Mouse (Mus musculus): ENCODE measurements around the gene Cep57. TPM values are rescaled to one million over a fixed set of nuclear protein-coding genes. Genes with fewer than 3 reads are reported as not detected.
A peak's percentile ranks its signal among the peaks of the same experiment; 100 is the strongest.

The Cep57 gene
- 39.0 and 46.4 TPM in 2 replicates for polyA plus RNA-seq (2014; fragmentation: Nextera tagmentation; extraction: Ambion mirVana)

DNA sequence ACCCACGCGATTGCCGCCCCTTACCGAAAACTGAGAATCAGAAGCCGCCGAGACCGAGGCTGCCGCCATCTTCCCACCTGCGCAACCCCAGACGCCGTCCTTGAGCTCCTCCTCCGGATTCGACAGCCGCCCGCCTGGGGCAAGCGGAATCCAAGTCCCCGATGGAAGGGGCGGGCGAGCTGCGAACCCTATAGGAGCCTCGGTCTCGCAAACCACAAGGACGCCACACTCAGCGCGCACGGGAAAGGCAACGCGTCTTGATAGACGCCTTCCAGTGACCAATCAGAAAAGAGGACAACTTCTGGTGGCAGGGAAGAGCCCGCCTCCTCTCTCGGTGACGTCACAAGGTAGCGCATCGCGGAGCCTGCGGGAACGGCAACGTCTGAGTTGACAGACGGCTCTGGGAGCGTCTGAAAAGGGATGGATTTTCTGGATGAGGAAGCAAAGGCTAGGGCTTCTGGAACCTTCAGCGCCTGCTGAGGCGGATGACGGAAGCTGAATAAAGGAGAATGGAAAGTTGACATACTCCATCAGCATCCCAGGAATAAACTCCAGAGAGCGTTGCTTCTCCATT lies at the start of gene Cep57:
Cep57 (minus strand) TSS at position 276 of the 574 bp plus-strand sequence.
- under 1% methylated on average over 44 of the region's 44 CpGs for WGBS
- peaks cover 22% of the 10 kb centered on the region for H3K4me1 ChIP-seq (ENCODE audit: control insufficient read depth, insufficient read depth, low read length)
- peak within 1 kb of the TSS; percentile 55 for H3K4me3 ChIP-seq (ENCODE audit: low read depth, low read length)
- no peaks in the 10 kb centered on the region for H3K27me3 ChIP-seq (ENCODE audit: control insufficient read depth, insufficient read depth, low read length)
- ATAC-seq (ENCODE audit: low read depth), result peak; percentile 94
- H3K36me3 ChIP-seq (ENCODE audit: control insufficient read depth, insufficient read depth, low read length), result peaks cover 13% of the 10 kb centered on the region
- peak within 1 kb of the TSS; percentile 85 for H3K4me2 ChIP-seq (ENCODE audit: low read depth, low read length)
- H3K9me3 ChIP-seq (ENCODE audit: control insufficient read depth, low read length), result no peaks in the 10 kb centered on the region
- H3K9ac ChIP-seq (replicated peaks; ENCODE audit: low read depth, low read length), result peak within 1 kb of the TSS; percentile 86
- peak within 1 kb of the TSS; percentile 99 for H3K27ac ChIP-seq (ENCODE audit: low read depth, low read length)

DNA sequence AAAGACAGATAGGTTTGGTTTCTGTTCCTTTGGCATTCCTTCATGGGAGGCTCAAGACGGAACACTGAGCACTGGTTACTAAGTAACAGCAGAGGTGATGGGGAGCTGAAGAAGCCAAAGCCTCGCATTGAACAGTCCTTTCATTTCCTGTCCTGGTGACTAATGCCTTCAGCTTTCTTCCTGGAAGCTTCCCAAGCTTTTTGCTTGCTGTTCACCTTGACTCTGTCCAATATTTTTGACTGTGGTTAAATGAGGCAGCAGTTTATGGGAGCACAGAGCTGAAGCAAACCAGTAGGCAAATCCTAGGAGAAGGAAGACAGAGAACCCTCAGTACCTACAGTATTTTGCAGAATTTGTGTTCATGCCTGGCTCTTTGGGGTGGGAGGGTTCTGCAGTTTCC lies 48.4 kb upstream of the Cep57 start:
- Histone ChIP-seq H3K4me3 (ENCODE audit: low read depth, low read length) (no peak overlapping the region), H3K4me2 (ENCODE audit: low read depth, low read length) (no peak overlapping the region), H3K4me1 (ENCODE audit: control insufficient read depth, insufficient read depth, low read length) (no peaks in the 10 kb centered on the region), H3K9ac (replicated peaks; ENCODE audit: low read depth, low read length) (no peak overlapping the region), H3K36me3 (ENCODE audit: control insufficient read depth, insufficient read depth, low read length) (no peaks in the 10 kb centered on the region), H3K27me3 (ENCODE audit: control insufficient read depth, insufficient read depth, low read length) (no peaks in the 10 kb centered on the region), H3K27ac (ENCODE audit: low read depth, low read length) (no peak overlapping the region), H3K9me3 (ENCODE audit: control insufficient read depth, low read length) (no peaks in the 10 kb centered on the region)
- no peak for ATAC-seq (ENCODE audit: low read depth)
- WGBS, result 67% methylated on average over 2 of the region's 2 CpGs

DNA sequence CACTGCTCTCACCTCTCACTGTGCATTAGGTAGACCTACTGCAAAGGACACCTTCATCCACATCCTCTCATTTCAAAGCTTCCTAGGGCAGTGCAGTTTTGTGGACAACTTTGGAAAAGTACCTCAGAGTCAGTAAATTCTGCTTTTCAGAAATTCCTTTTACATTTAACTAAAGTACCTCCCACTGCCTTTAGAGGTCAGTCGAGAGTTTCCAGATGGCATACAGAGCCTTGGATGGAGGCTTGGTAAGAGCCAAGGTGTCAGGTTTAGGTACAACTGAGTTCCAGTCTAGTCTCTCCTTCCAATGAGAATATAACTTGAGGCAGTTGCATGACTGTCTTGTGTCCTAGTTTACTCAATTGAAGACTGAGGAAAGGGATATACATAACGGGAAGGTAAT lies 47.5 kb upstream of the Cep57 start:
- H3K4me3 ChIP-seq (ENCODE audit: low read depth, low read length), result no peak overlapping the region
- WGBS, result 55% methylated on average over 2 of the region's 2 CpGs
- H3K9me3 ChIP-seq (ENCODE audit: control insufficient read depth, low read length), result no peaks in the 10 kb centered on the region
- no peaks in the 10 kb centered on the region for H3K27me3 ChIP-seq (ENCODE audit: control insufficient read depth, insufficient read depth, low read length)
- no peaks in the 10 kb centered on the region for H3K4me1 ChIP-seq (ENCODE audit: control insufficient read depth, insufficient read depth, low read length)
- no peak for ATAC-seq (ENCODE audit: low read depth)
- no peak overlapping the region for H3K4me2 ChIP-seq (ENCODE audit: low read depth, low read length)
- H3K9ac ChIP-seq (replicated peaks; ENCODE audit: low read depth, low read length), result no peak overlapping the region
- no peak overlapping the region for H3K27ac ChIP-seq (ENCODE audit: low read depth, low read length)
- H3K36me3 ChIP-seq (ENCODE audit: control insufficient read depth, insufficient read depth, low read length), result no peaks in the 10 kb centered on the region

DNA sequence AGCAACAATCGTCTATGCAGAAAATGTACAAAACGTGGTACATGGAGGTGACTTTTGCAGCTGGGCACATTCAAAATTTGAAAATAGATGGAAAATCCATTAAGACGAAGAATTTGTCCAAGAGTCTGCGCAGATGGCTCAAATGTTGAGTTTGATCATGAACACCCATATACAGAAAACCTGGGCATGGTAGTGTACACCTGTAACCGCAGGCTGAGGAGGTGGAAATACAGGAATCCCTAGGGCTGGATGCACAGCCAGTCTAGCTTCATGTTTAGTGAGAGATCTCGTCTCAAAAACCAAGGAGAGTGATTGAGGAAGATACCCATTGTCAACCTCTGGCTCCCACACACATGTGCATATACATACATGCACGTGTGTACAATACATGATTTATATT lies 44.7 kb upstream of the Cep57 start:
- Histone ChIP-seq H3K27ac (ENCODE audit: low read depth, low read length) (no peak overlapping the region), H3K9ac (replicated peaks; ENCODE audit: low read depth, low read length) (no peak overlapping the region), H3K36me3 (ENCODE audit: control insufficient read depth, insufficient read depth, low read length) (no peaks in the 10 kb centered on the region), H3K4me1 (ENCODE audit: control insufficient read depth, insufficient read depth, low read length) (no peaks in the 10 kb centered on the region), H3K4me3 (ENCODE audit: low read depth, low read length) (no peak overlapping the region), H3K27me3 (ENCODE audit: control insufficient read depth, insufficient read depth, low read length) (no peaks in the 10 kb centered on the region), H3K4me2 (ENCODE audit: low read depth, low read length) (no peak overlapping the region), H3K9me3 (ENCODE audit: control insufficient read depth, low read length) (no peaks in the 10 kb centered on the region)
- WGBS, result 90% methylated on average over 7 of the region's 7 CpGs
- no peak for ATAC-seq (ENCODE audit: low read depth)

DNA sequence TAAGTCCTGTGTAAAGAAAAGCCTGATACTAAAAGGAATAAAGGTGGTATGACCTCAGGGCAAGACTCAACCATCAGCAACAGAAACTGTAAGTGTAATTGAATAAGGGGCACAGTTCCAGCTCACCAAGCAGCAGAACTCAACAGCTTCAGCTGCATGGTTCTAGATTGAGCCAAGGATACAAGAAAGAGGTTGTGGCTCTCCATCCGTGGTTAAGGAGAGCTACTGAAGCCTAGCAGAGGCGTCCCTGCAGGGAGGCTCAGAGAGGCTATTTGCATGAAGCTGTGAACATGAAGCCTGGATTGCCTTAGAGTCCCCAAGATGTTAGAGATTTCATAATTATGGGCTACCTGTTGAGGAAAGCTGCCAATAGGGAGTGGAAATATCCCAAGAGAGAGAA lies 40.7 kb upstream of the Cep57 start:
- H3K27me3 ChIP-seq (ENCODE audit: control insufficient read depth, insufficient read depth, low read length), result no peaks in the 10 kb centered on the region
- H3K9ac ChIP-seq (replicated peaks; ENCODE audit: low read depth, low read length), result no peak overlapping the region
- H3K4me2 ChIP-seq (ENCODE audit: low read depth, low read length), result no peak overlapping the region
- no peaks in the 10 kb centered on the region for H3K9me3 ChIP-seq (ENCODE audit: control insufficient read depth, low read length)
- 77% methylated on average over 2 of the region's 2 CpGs for WGBS
- no peaks in the 10 kb centered on the region for H3K36me3 ChIP-seq (ENCODE audit: control insufficient read depth, insufficient read depth, low read length)
- H3K4me3 ChIP-seq (ENCODE audit: low read depth, low read length), result no peak overlapping the region
- no peak for ATAC-seq (ENCODE audit: low read depth)
- no peaks in the 10 kb centered on the region for H3K4me1 ChIP-seq (ENCODE audit: control insufficient read depth, insufficient read depth, low read length)
- no peak overlapping the region for H3K27ac ChIP-seq (ENCODE audit: low read depth, low read length)

DNA sequence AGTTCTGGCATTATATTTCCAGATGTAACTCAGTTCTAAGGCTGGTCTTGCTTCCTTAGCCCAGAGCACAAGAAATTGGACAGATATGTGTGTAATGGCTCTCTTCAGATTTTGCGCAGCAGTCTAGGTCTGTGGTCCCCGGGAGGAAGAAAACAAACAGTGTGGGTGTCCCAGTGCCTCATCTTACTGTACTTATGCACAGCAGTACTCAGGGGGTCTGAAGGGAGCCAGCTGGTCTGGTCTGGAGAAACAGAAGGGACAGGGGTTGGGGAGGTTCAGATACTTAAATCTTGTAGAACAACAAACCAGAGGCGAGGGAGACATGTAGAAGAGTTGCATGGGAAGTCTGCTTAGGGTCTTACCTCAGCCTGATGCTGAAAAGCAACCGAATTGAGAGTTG lies 29.9 kb upstream of the Cep57 start:
- Histone ChIP-seq H3K27me3 (ENCODE audit: control insufficient read depth, insufficient read depth, low read length) (no peaks in the 10 kb centered on the region), H3K27ac (ENCODE audit: low read depth, low read length) (no peak overlapping the region), H3K4me3 (ENCODE audit: low read depth, low read length) (no peak overlapping the region), H3K36me3 (ENCODE audit: control insufficient read depth, insufficient read depth, low read length) (no peaks in the 10 kb centered on the region), H3K4me2 (ENCODE audit: low read depth, low read length) (no peak overlapping the region), H3K9ac (replicated peaks; ENCODE audit: low read depth, low read length) (no peak overlapping the region), H3K4me1 (ENCODE audit: control insufficient read depth, insufficient read depth, low read length) (no peaks in the 10 kb centered on the region), H3K9me3 (ENCODE audit: control insufficient read depth, low read length) (no peaks in the 10 kb centered on the region)
- no peak for ATAC-seq (ENCODE audit: low read depth)
- 83% methylated on average over 4 of the region's 4 CpGs for WGBS

DNA sequence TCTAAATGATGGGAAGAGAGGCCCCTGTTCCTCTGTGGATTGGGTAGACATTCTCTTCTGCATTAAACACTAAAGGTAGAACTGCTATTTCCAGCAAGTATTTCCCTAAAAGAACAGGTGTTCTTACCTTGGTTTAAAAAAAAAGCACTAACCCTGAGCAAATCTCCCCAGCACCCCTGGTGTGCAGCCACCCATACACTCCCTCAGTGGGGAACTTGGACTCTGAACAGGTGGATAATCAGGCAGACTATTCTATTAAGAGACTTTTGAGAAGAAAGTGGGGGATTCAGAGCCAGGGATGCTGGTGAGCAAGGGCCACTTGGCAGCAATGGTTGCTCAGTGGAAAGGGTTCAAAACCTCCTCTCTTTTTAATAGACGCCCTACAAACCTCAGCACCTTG lies 29.3 kb upstream of the Cep57 start:
- H3K9ac ChIP-seq (replicated peaks; ENCODE audit: low read depth, low read length), result no peak overlapping the region
- no peaks in the 10 kb centered on the region for H3K9me3 ChIP-seq (ENCODE audit: control insufficient read depth, low read length)
- H3K36me3 ChIP-seq (ENCODE audit: control insufficient read depth, insufficient read depth, low read length), result no peaks in the 10 kb centered on the region
- no peak overlapping the region for H3K27ac ChIP-seq (ENCODE audit: low read depth, low read length)
- no peak for ATAC-seq (ENCODE audit: low read depth)
- H3K4me2 ChIP-seq (ENCODE audit: low read depth, low read length), result no peak overlapping the region
- H3K27me3 ChIP-seq (ENCODE audit: control insufficient read depth, insufficient read depth, low read length), result no peaks in the 10 kb centered on the region
- no peak overlapping the region for H3K4me3 ChIP-seq (ENCODE audit: low read depth, low read length)
- 75% methylated on average over 1 of the region's 1 CpGs for WGBS
- no peaks in the 10 kb centered on the region for H3K4me1 ChIP-seq (ENCODE audit: control insufficient read depth, insufficient read depth, low read length)

DNA sequence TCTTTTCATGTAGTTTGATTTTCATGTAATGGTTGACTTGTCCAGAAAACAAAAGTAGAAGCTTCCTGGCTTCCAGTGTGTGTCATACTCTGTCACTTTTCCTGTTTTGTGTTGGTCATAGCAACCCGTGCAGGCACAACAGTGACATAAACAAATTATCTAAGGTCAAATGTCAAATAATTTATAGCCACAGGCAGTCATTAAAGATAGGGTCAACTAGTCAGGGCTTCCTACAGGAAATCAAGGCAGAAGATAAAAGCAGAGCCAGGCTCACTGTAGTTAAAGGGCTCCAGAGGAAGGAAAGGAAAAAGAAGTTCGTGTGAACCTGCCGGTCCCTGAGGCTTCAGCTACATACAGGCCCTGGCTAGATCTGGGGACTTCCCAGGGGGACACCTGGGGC lies 27.0 kb upstream of the Cep57 start:
- H3K27me3 ChIP-seq (ENCODE audit: control insufficient read depth, insufficient read depth, low read length), result no peaks in the 10 kb centered on the region
- 77% methylated on average over 3 of the region's 3 CpGs for WGBS

DNA sequence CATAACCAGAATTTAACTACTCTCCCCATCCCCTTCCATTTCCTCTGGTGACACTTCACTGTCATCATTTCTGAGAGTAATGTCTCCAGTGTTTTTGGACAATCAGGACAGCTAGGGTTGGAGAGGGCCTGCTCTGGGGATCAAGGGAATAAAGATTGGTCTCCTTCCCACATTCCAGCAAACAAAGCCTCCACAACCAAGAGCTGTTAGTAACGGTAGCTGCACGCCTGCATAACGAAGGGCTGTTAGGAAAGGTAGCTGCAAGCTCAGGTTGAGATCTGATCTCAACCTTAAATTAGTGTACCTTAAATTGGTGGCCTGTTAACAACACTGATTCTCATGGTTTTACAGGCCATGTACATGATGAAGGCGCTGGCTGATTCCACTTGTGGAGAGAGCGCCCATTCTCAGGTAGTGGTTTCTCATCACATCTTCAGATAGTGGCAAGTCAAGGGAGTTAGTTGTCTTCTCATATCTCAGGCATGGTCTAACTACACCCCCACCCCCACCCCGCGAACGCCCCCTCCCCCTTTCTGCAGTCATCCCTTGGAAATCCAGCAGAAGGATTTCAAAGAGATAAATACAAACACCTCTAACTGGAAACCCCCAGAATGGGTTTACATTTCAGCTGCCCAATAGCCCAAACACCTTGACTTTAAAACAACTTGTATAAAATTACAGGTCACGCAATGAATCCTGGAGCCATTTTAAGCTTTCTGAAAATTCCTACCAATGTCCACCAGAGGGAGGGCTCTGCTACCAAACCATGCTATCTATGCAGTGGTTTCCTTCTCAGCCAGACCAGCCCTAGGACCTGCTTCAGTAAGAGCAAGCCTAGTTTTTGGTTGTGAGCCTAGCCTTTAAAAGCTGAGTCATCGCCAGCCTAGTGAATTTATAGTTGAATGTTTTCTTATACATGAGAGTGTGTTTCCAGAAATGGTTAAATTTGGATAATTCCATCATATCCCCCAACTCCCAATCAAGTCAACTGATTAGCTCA lies 21.9 kb upstream of the Cep57 start:
- H3K4me2 ChIP-seq (ENCODE audit: low read depth, low read length), result no peak overlapping the region
- 84% methylated on average over 10 of the region's 10 CpGs for WGBS
- no peaks in the 10 kb centered on the region for H3K27me3 ChIP-seq (ENCODE audit: control insufficient read depth, insufficient read depth, low read length)
- no peak overlapping the region for H3K9ac ChIP-seq (replicated peaks; ENCODE audit: low read depth, low read length)
- no peaks in the 10 kb centered on the region for H3K9me3 ChIP-seq (ENCODE audit: control insufficient read depth, low read length)
- H3K4me3 ChIP-seq (ENCODE audit: low read depth, low read length), result no peak overlapping the region
- ATAC-seq (ENCODE audit: low read depth), result peak; percentile 89
- H3K27ac ChIP-seq (ENCODE audit: low read depth, low read length), result no peak overlapping the region
- peaks cover 8% of the 10 kb centered on the region; the same call in 1 of the 2 replicates for H3K36me3 ChIP-seq (ENCODE audit: control insufficient read depth, insufficient read depth, low read length)
- H3K4me1 ChIP-seq (ENCODE audit: control insufficient read depth, insufficient read depth, low read length), result no peaks in the 10 kb centered on the region

More for the DNA sequence above, 27.0 kb upstream of the Cep57 start:
- Histone ChIP-seq H3K9me3 (ENCODE audit: control insufficient read depth, low read length) (no peaks in the 10 kb centered on the region), H3K4me3 (ENCODE audit: low read depth, low read length) (no peak overlapping the region), H3K9ac (replicated peaks; ENCODE audit: low read depth, low read length) (no peak overlapping the region), H3K36me3 (ENCODE audit: control insufficient read depth, insufficient read depth, low read length) (no peaks in the 10 kb centered on the region), H3K4me1 (ENCODE audit: control insufficient read depth, insufficient read depth, low read length) (no peaks in the 10 kb centered on the region), H3K4me2 (ENCODE audit: low read depth, low read length) (no peak overlapping the region), H3K27ac (ENCODE audit: low read depth, low read length) (no peak overlapping the region)
- ATAC-seq (ENCODE audit: low read depth), result no peak

Measured in neural tube, embryonic 14.5 days (tissue).